Mouse (Mus musculus): ENCODE results near the gene Lpin2.

Gene Lpin2

GRCm38 (mm10) chr17:71231998-71232397, 49.6 kb downstream of the Lpin2 start:
- DNase-seq (ENCODE audit: low spot score in 2 of 2): no peak

GRCm38 (mm10) chr17:71233210-71233609, 50.9 kb downstream of the Lpin2 start:
- no peak for DNase-seq (ENCODE audit: low spot score in 2 of 2)

GRCm38 (mm10) chr17:71234041-71234594, 51.8 kb downstream of the Lpin2 start:
- no peak for DNase-seq (ENCODE audit: low spot score in 2 of 2)

- DNase-seq (ENCODE audit: low spot score in 2 of 2): no peak
Measured at GRCm38 (mm10) chr17:71235229-71235958, 53.0 kb downstream of the Lpin2 start.

- no peak for DNase-seq (ENCODE audit: low spot score in 2 of 2)
Measured at GRCm38 (mm10) chr17:71238494-71238893, 56.1 kb downstream of the Lpin2 start.

GRCm38 (mm10) chr17:71240811-71241210, 58.5 kb downstream of the Lpin2 start:
- no peak for DNase-seq (ENCODE audit: low spot score in 2 of 2)

- no peak for DNase-seq (ENCODE audit: low spot score in 2 of 2)
Measured at GRCm38 (mm10) chr17:71242666-71243065, 60.3 kb downstream of the Lpin2 start.

GRCm38 (mm10) chr17:71245133-71245532, 62.8 kb downstream of the Lpin2 start:
- no peak for DNase-seq (ENCODE audit: low spot score in 2 of 2)

- DNase-seq (ENCODE audit: low spot score in 2 of 2): no peak
Measured at GRCm38 (mm10) chr17:71246022-71246421, 63.7 kb downstream of the Lpin2 start.

- DNase-seq (ENCODE audit: low spot score in 2 of 2): no peak
Measured at GRCm38 (mm10) chr17:71248963-71249362, 66.6 kb downstream of the Lpin2 start.

- no peak for DNase-seq (ENCODE audit: low spot score in 2 of 2)
Measured at GRCm38 (mm10) chr17:71250046-71250445, 67.7 kb downstream of the Lpin2 start.

GRCm38 (mm10) chr17:71250819-71251600, 68.7 kb downstream of the Lpin2 start:
- DNase-seq (ENCODE audit: low spot score in 2 of 2): no peak

- DNase-seq (ENCODE audit: low spot score in 2 of 2): no peak
Measured at GRCm38 (mm10) chr17:71251601-71252001, 69.2 kb downstream of the Lpin2 start.

GRCm38 (mm10) chr17:71252101-71252500, 69.7 kb downstream of the Lpin2 start:
- DNase-seq (ENCODE audit: low spot score in 2 of 2): no peak

GRCm38 (mm10) chr17:71253391-71253790, 71.0 kb downstream of the Lpin2 start:
- DNase-seq (ENCODE audit: low spot score in 2 of 2): no peak

GRCm38 (mm10) chr17:71254106-71254505, 71.7 kb downstream of the Lpin2 start:
- no peak for DNase-seq (ENCODE audit: low spot score in 2 of 2)

- DNase-seq (ENCODE audit: low spot score in 2 of 2): peak in 1 of 2 experiments; percentile 52
Measured at GRCm38 (mm10) chr17:71254736-71255135, 72.4 kb downstream of the Lpin2 start.

- no peak for DNase-seq (ENCODE audit: low spot score in 2 of 2)
Measured at GRCm38 (mm10) chr17:71256068-71256615, 73.8 kb downstream of the Lpin2 start.

GRCm38 (mm10) chr17:71256806-71257536, 74.6 kb downstream of the Lpin2 start:
- DNase-seq (ENCODE audit: low spot score in 2 of 2): peak; percentile 22 to 45

GRCm38 (mm10) chr17:71259727-71260126, 77.4 kb downstream of the Lpin2 start:
- DNase-seq (ENCODE audit: low spot score in 2 of 2): peak in 1 of 2 experiments; percentile 32

- no peak for DNase-seq (ENCODE audit: low spot score in 2 of 2)
Measured at GRCm38 (mm10) chr17:71260658-71261057, 78.3 kb downstream of the Lpin2 start.

GRCm38 (mm10) chr17:71263136-71263535, 80.8 kb downstream of the Lpin2 start:
- DNase-seq (ENCODE audit: low spot score in 2 of 2): peak; percentile 40 to 60
